Mouse (Mus musculus) liver, postnatal 0 days (tissue): ENCODE data around the gene Cyp24a1. TPM values are rescaled to one million over a fixed set of nuclear protein-coding genes. Genes with fewer than 3 reads are reported as not detected.

ENCODE experiments used
- ATAC-seq: fragments of 200-750 bp; cut with Nextera tagmentation; 2 replicates; pipeline ENCODE4 v1.8.0; 2017; ENCODE audit warnings: mild to moderate bottlenecking, moderate library complexity
- DNase-seq: peaks from one replicate; pipeline ENCODE4 v3.0.0-alpha.2; 2016
- H3K27ac ChIP-seq: fragments of 300-500 bp; sonication (generic); 2 replicates; pipeline ENCODE4 v1.5.1; 2014; ENCODE audit warnings: antibody characterized with exemption, moderate library complexity, mild to moderate bottlenecking, low read depth
- H3K27me3 ChIP-seq: fragments of 300-500 bp; sonication (generic); 2 replicates; pipeline ENCODE4 v1.6.1; 2014; ENCODE audit warnings: low read length, control low read depth, mixed read lengths; ENCODE audit not compliant: insufficient read depth
- H3K36me3 ChIP-seq: fragments of 300-500 bp; sonication (generic); replicated peaks from 2 replicates; pipeline ENCODE4 v1.6.1; 2014; ENCODE audit warnings: mild to moderate bottlenecking, control low read depth, low read length, moderate library complexity, mixed read lengths; ENCODE audit not compliant: insufficient read depth
- H3K4me1 ChIP-seq: fragments of 300-500 bp; sonication (generic); 2 replicates; pipeline ENCODE4 v1.6.1; 2014; ENCODE audit warnings: antibody characterized with exemption, mild to moderate bottlenecking, control low read depth; ENCODE audit not compliant: insufficient read depth
- H3K4me2 ChIP-seq: fragments of 300-500 bp; sonication (generic); 2 replicates; pipeline ENCODE4 v1.6.1; 2014; ENCODE audit warnings: low read depth, mild to moderate bottlenecking, low read length, moderate library complexity, mixed read lengths
- H3K4me3 ChIP-seq: fragments of 300-500 bp; sonication (generic); 2 replicates; pipeline ENCODE4 v1.5.1; 2014; ENCODE audit warnings: low read depth, low read length
- H3K9ac ChIP-seq: fragments of 300-500 bp; sonication (generic); replicated peaks from 2 replicates; pipeline ENCODE4 v1.6.1; 2014; ENCODE audit warnings: mild to moderate bottlenecking, moderate library complexity
- H3K9me3 ChIP-seq: fragments of 300-500 bp; sonication (generic); 2 replicates; pipeline ENCODE4 v1.6.1; 2016; ENCODE audit warnings: mild to moderate bottlenecking, control low read depth, low read length, mixed read lengths
- CTCF ChIP-seq: sonication (generic); IDR thresholded peaks from 2 replicates; pipeline ENCODE4 v1.5.1; 2016; ENCODE audit warnings: antibody characterized with exemption, low read depth
- EP300 ChIP-seq: IDR thresholded peaks from 2 replicates; pipeline ENCODE4 v1.6.1; 2016; ENCODE audit warnings: antibody characterized with exemption, low read depth, mild to moderate bottlenecking
- WGBS: fragments of 180-500 bp; shearing (Covaris S2); extraction: QIAGEN DNeasy Blood & Tissue Kit; methylation state at CpG from one replicate; pipeline ENCODE4 v1.1.7; 2014; ENCODE audit not compliant: insufficient replicate concordance; 5-methylcytosine and 5-hydroxymethylcytosine counted together
- polyA plus RNA-seq: library from polyadenylated mRNA; unstranded; fragments of >200 nt; fragmentation: Nextera tagmentation; extraction: Ambion mirVana; gene quantifications from 2 replicates; pipeline ENCODE4 v1.2.1, GENCODE M21; 2015

Gene Cyp24a1
- polyA plus RNA-seq, 1 experiment from 2014 or later: not detected

GRCm38 (mm10) chr2:170487202-170487601, 9.7 kb downstream of the Cyp24a1 start:
- Histone ChIP-seq H3K4me1 (no peaks in the 10 kb centered on the region), H3K4me3 (no peak overlapping the region), H3K4me2 (no peak overlapping the region), H3K9ac (no peak overlapping the region), H3K9me3 (no peaks in the 10 kb centered on the region), H3K27ac (no peak overlapping the region), H3K27me3 (peaks cover 13% of the 10 kb centered on the region; the same call in 1 of the 2 replicates), H3K36me3 (no peaks in the 10 kb centered on the region)
- DNase-seq: no peak
- TF ChIP-seq EP300 (no peak), CTCF (no peak)
- no peak for ATAC-seq
- 74% methylated on average over 7 of the region's 7 CpGs for WGBS

- no peaks in the 10 kb centered on the region for H3K4me1 ChIP-seq
- no peak overlapping the region for H3K4me3 ChIP-seq
- no peak overlapping the region for H3K9ac ChIP-seq
- no peak overlapping the region for H3K27ac ChIP-seq
- 70% methylated on average over 11 of the region's 11 CpGs for WGBS
- peaks cover 11% of the 10 kb centered on the region; the same call in 1 of the 2 replicates for H3K27me3 ChIP-seq
- H3K9me3 ChIP-seq: no peaks in the 10 kb centered on the region
- H3K4me2 ChIP-seq: no peak overlapping the region
- DNase-seq: no peak
- TF ChIP-seq CTCF: no peak
- no peak for TF ChIP-seq EP300
- H3K36me3 ChIP-seq: no peaks in the 10 kb centered on the region
- no peak for ATAC-seq
These were observed 13.0 kb downstream of the Cyp24a1 start for GRCm38 (mm10) chr2:170483914-170484313.

GRCm38 (mm10) chr2:170482019-170482540, 14.9 kb downstream of the Cyp24a1 start:
- WGBS: 65% methylated on average over 10 of the region's 10 CpGs
- no peak overlapping the region for H3K4me2 ChIP-seq

GRCm38 (mm10) chr2:170476643-170477042, 20.3 kb downstream of the Cyp24a1 start:
- 64% methylated on average over 8 of the region's 8 CpGs for WGBS
- no peak overlapping the region for H3K4me2 ChIP-seq
- no peak overlapping the region for H3K4me3 ChIP-seq
- no peaks in the 10 kb centered on the region for H3K36me3 ChIP-seq
- no peaks in the 10 kb centered on the region for H3K27me3 ChIP-seq
- TF ChIP-seq CTCF: no peak
- no peak for TF ChIP-seq EP300
- H3K27ac ChIP-seq: no peak overlapping the region
- no peaks in the 10 kb centered on the region for H3K9me3 ChIP-seq
- ATAC-seq: no peak
- DNase-seq: no peak
- no peak overlapping the region for H3K9ac ChIP-seq
- H3K4me1 ChIP-seq: no peaks in the 10 kb centered on the region

More at GRCm38 (mm10) chr2:170482019-170482540, 14.9 kb downstream of the Cyp24a1 start:
- H3K9me3 ChIP-seq: no peaks in the 10 kb centered on the region
- TF ChIP-seq CTCF (0 out of 2 replicates have a peak, but pooled peaks have one; percentile 13), EP300 (no peak)
- H3K4me3 ChIP-seq: no peak overlapping the region
- no peak for DNase-seq
- H3K36me3 ChIP-seq: no peaks in the 10 kb centered on the region
- ATAC-seq: no peak
- H3K27me3 ChIP-seq: peaks cover 11% of the 10 kb centered on the region; the same call in 1 of the 2 replicates
- no peaks in the 10 kb centered on the region for H3K4me1 ChIP-seq
- no peak overlapping the region for H3K9ac ChIP-seq
- H3K27ac ChIP-seq: no peak overlapping the region

GRCm38 (mm10) chr2:170476215-170476614, 20.7 kb downstream of the Cyp24a1 start:
- Histone ChIP-seq H3K27ac (no peak overlapping the region), H3K9me3 (no peaks in the 10 kb centered on the region), H3K4me2 (no peak overlapping the region), H3K4me3 (no peak overlapping the region), H3K9ac (no peak overlapping the region), H3K27me3 (no peaks in the 10 kb centered on the region), H3K4me1 (no peaks in the 10 kb centered on the region), H3K36me3 (no peaks in the 10 kb centered on the region)
- ATAC-seq (no peak), DNase-seq (no peak)
- 67% methylated on average over 11 of the region's 11 CpGs for WGBS
- TF ChIP-seq CTCF (peak; percentile 58), EP300 (no peak)

GRCm38 (mm10) chr2:170475164-170475563, 21.8 kb downstream of the Cyp24a1 start:
- Histone ChIP-seq H3K9me3 (no peaks in the 10 kb centered on the region), H3K27me3 (no peaks in the 10 kb centered on the region), H3K27ac (no peak overlapping the region), H3K36me3 (no peaks in the 10 kb centered on the region), H3K4me2 (no peak overlapping the region), H3K4me1 (no peaks in the 10 kb centered on the region), H3K9ac (no peak overlapping the region), H3K4me3 (no peak overlapping the region)
- no peak for DNase-seq
- WGBS: 81% methylated on average over 3 of the region's 3 CpGs
- ATAC-seq: no peak
- TF ChIP-seq CTCF: no peak
- TF ChIP-seq EP300: no peak
